Mouse (Mus musculus) CH12.LX (cell line): ENCODE results near the gene Rasal1. TPM values are rescaled to one million over a fixed set of nuclear protein-coding genes. Genes with fewer than 3 reads are reported as not detected.

Experiments used
- DNase-seq: peaks from one replicate; pipeline ENCODE4 v3.0.0-alpha.2; 2013; ENCODE audit errors: extremely low read depth
- H3K27ac ChIP-seq: 2 replicates; pipeline ENCODE4 v1.5.1; 2012; ENCODE audit warnings: low read depth, mild to moderate bottlenecking, control low read depth, moderate library complexity; ENCODE audit not compliant: insufficient read depth
- H3K27me3 ChIP-seq: replicated peaks from 2 replicates; pipeline ENCODE3; 2012; ENCODE audit warnings: inconsistent platforms
- H3K36me3 ChIP-seq, 2 experiments: replicated peaks in 1 of 2; 2 replicates each; pipeline versions ENCODE3 to v1.6.1; 2012; ENCODE audit warnings: inconsistent platforms in 1 of 2, low read length in 1 of 2, mild to moderate bottlenecking in 1 of 2, mixed read lengths in 1 of 2, moderate library complexity in 1 of 2; ENCODE audit not compliant: control insufficient read depth in 1 of 2, insufficient read depth in 1 of 2
- H3K4me1 ChIP-seq, 2 experiments: 2 replicates each; pipeline ENCODE4 v1.6.1; 2012; ENCODE audit warnings: inconsistent platforms in 1 of 2, moderate library complexity in 1 of 2; ENCODE audit not compliant: insufficient read depth in 2 of 2, control insufficient read depth in 1 of 2
- H3K4me2 ChIP-seq: 2 replicates; pipeline ENCODE4 v1.6.1; 2012; ENCODE audit warnings: low read depth, mild to moderate bottlenecking, control low read depth; ENCODE audit not compliant: poor library complexity, insufficient read depth, severe bottlenecking
- H3K4me3 ChIP-seq, 3 experiments: fragments of 150-350 bp in 1 of 3; sonication (generic) in 1 of 3; replicated peaks in 1 of 3; 2 replicates each; pipeline versions ENCODE3 to v1.5.1; 2011 to 2012; ENCODE audit warnings: low read depth in 2 of 3, low read length in 2 of 3, mild to moderate bottlenecking in 2 of 3, moderate library complexity in 2 of 3, control low read depth in 1 of 3, improper control_type of control experiment in 1 of 3, inconsistent platforms in 1 of 3, mixed read lengths in 1 of 3; ENCODE audit not compliant: poor library complexity in 1 of 3
- H3K79me2 ChIP-seq: replicated peaks from 2 replicates; pipeline ENCODE4 v1.6.1; 2012; ENCODE audit warnings: mild to moderate bottlenecking, moderate library complexity; ENCODE audit not compliant: control insufficient read depth, poor library complexity, insufficient read depth, severe bottlenecking; ENCODE audit errors: extremely low read depth
- H3K9ac ChIP-seq: 2 replicates; pipeline ENCODE4 v1.6.1; 2012; ENCODE audit warnings: low read depth, mild to moderate bottlenecking, control low read depth, moderate library complexity; ENCODE audit not compliant: insufficient read depth
- H3K9me3 ChIP-seq: replicated peaks from 2 replicates; pipeline ENCODE3; 2012; ENCODE audit warnings: low read length, inconsistent platforms, mixed read lengths
- BHLHE40 ChIP-seq: IDR thresholded peaks from 2 replicates; pipeline ENCODE4 v1.6.1; 2011; ENCODE audit warnings: mild to moderate bottlenecking, low read depth, low read length, improper control_type of control experiment
- CHD1 ChIP-seq: IDR thresholded peaks from 2 replicates; pipeline ENCODE4 v1.6.1; 2012; ENCODE audit warnings: low read depth, low read length, improper control_type of control experiment, inconsistent platforms
- CHD2 ChIP-seq: IDR thresholded peaks from 2 replicates; pipeline ENCODE4 v1.6.1; 2011; ENCODE audit warnings: low read length, improper control_type of control experiment
- CTCF ChIP-seq, 2 experiments: IDR thresholded peaks in 1 of 2; conservative IDR thresholded peaks in 1 of 2; 2 replicates each; pipeline ENCODE4 v1.5.1; 2011 to 2012; ENCODE audit warnings: low read depth in 2 of 2, low read length in 2 of 2, improper control_type of control experiment in 1 of 2, inconsistent platforms in 1 of 2, mild to moderate bottlenecking in 1 of 2, moderate library complexity in 1 of 2
- E2F4 ChIP-seq: IDR thresholded peaks from 2 replicates; pipeline ENCODE4 v1.6.1; 2011; ENCODE audit warnings: low read depth, low read length, improper control_type of control experiment; ENCODE audit not compliant: insufficient replicate concordance
- ELF1 ChIP-seq: IDR thresholded peaks from 2 replicates; pipeline ENCODE4 v1.6.1; 2014; ENCODE audit warnings: low read depth, mild to moderate bottlenecking, inconsistent platforms, low read length, improper control_type of control experiment
- JUN ChIP-seq: IDR thresholded peaks from 2 replicates; pipeline ENCODE4 v1.6.1; 2011; ENCODE audit warnings: low read depth, mild to moderate bottlenecking, low read length, improper control_type of control experiment, moderate library complexity; ENCODE audit not compliant: insufficient read depth
- JUND ChIP-seq: conservative IDR thresholded peaks from 2 replicates; pipeline ENCODE4 v1.6.1; 2011; ENCODE audit warnings: low read depth, low read length, improper control_type of control experiment
- KAT2A ChIP-seq: IDR thresholded peaks from 2 replicates; pipeline ENCODE4 v1.6.1; 2012; ENCODE audit warnings: low read length, improper control_type of control experiment, inconsistent platforms; ENCODE audit not compliant: insufficient replicate concordance
- MAFK ChIP-seq: IDR thresholded peaks from 2 replicates; pipeline ENCODE4 v1.6.1; 2011; ENCODE audit warnings: low read length, improper control_type of control experiment; ENCODE audit not compliant: insufficient replicate concordance
- MAX ChIP-seq: IDR thresholded peaks from 2 replicates; pipeline ENCODE4 v1.6.1; 2011; ENCODE audit warnings: low read length, improper control_type of control experiment
- MEF2A ChIP-seq: IDR thresholded peaks from 2 replicates; pipeline ENCODE4 v1.6.1; 2014; ENCODE audit warnings: low read depth, mild to moderate bottlenecking, inconsistent platforms, low read length, improper control_type of control experiment, borderline replicate concordance
- MXI1 ChIP-seq: IDR thresholded peaks from 2 replicates; pipeline ENCODE4 v1.6.1; 2011; ENCODE audit warnings: mild to moderate bottlenecking, low read depth, low read length, improper control_type of control experiment
- MYC ChIP-seq: IDR thresholded peaks from 2 replicates; pipeline ENCODE4 v1.6.1; 2011; ENCODE audit warnings: low read depth, mild to moderate bottlenecking, improper control_type of control experiment, low read length
- NELFE ChIP-seq: IDR thresholded peaks from 2 replicates; pipeline ENCODE4 v1.6.1; 2011; ENCODE audit warnings: low read depth, low read length, improper control_type of control experiment
- PAX5 ChIP-seq: IDR thresholded peaks from 2 replicates; pipeline ENCODE4 v1.6.1; 2012; ENCODE audit warnings: low read length, inconsistent platforms, mixed read lengths
- POLR2A ChIP-seq: IDR thresholded peaks from 2 replicates; pipeline ENCODE4 v1.6.1; 2011; ENCODE audit warnings: low read depth, mild to moderate bottlenecking, improper control_type of control experiment, low read length
- POLR2AphosphoS2 ChIP-seq: IDR thresholded peaks from 2 replicates; pipeline ENCODE4 v1.6.1; 2011; ENCODE audit warnings: low read depth, low read length, improper control_type of control experiment
- RAD21 ChIP-seq: IDR thresholded peaks from 2 replicates; pipeline ENCODE4 v1.6.1; 2011; ENCODE audit warnings: low read depth, mild to moderate bottlenecking, low read length, improper control_type of control experiment, moderate library complexity
- RCOR1 ChIP-seq: conservative IDR thresholded peaks from 2 replicates; pipeline ENCODE4 v1.6.1; 2012; ENCODE audit warnings: low read depth, mild to moderate bottlenecking, inconsistent platforms, low read length, improper control_type of control experiment
- SIN3A ChIP-seq: IDR thresholded peaks from 2 replicates; pipeline ENCODE4 v1.6.1; 2012; ENCODE audit warnings: low read length, improper control_type of control experiment, inconsistent platforms
- SMC3 ChIP-seq: IDR thresholded peaks from 2 replicates; pipeline ENCODE4 v1.6.1; 2011; ENCODE audit warnings: low read depth, low read length, improper control_type of control experiment
- TCF12 ChIP-seq: IDR thresholded peaks from 2 replicates; pipeline ENCODE4 v1.6.1; 2014; ENCODE audit warnings: low read depth, mild to moderate bottlenecking, inconsistent platforms, low read length, improper control_type of control experiment
- UBTF ChIP-seq: IDR thresholded peaks from 2 replicates; pipeline ENCODE4 v1.6.1; 2012; ENCODE audit warnings: low read depth, mild to moderate bottlenecking, inconsistent platforms, low read length, improper control_type of control experiment, moderate library complexity
- USF1 ChIP-seq: IDR thresholded peaks from 2 replicates; pipeline ENCODE4 v1.6.1; 2014; ENCODE audit warnings: low read depth, mild to moderate bottlenecking, inconsistent platforms, low read length, improper control_type of control experiment
- USF2 ChIP-seq: conservative IDR thresholded peaks from 2 replicates; pipeline ENCODE4 v1.6.1; 2011; ENCODE audit warnings: low read depth, low read length, improper control_type of control experiment
- ZC3H11A ChIP-seq: IDR thresholded peaks from 2 replicates; pipeline ENCODE4 v1.6.1; 2012; ENCODE audit warnings: low read depth, mild to moderate bottlenecking, inconsistent platforms, low read length, improper control_type of control experiment
- ZKSCAN1 ChIP-seq: IDR thresholded peaks from 2 replicates; pipeline ENCODE4 v1.6.1; 2012; ENCODE audit warnings: low read depth, inconsistent platforms, low read length, improper control_type of control experiment, borderline replicate concordance
- ZNF384 ChIP-seq: IDR thresholded peaks from 2 replicates; pipeline ENCODE4 v1.6.1; 2012; ENCODE audit warnings: low read depth, low read length, improper control_type of control experiment, inconsistent platforms
- dilution Hi-C: fragments of 300-500 bp; cut with MboI; formaldehyde crosslinking; loops from 2 replicates; pipeline ENCODE4 v1.14.3; 2020; ENCODE audit warnings: low sequenced_read_pairs; ENCODE audit not compliant: extremely low pct_unique_long_range_greater_than_20kb, extremely low pct_ligation_motif_present
- in situ Hi-C: fragments of 300-500 bp; cut with MboI; formaldehyde crosslinking; loops from 3 replicates; pipeline ENCODE4 v1.14.3; 2019; ENCODE audit warnings: low sequenced_read_pairs, low pct_ligation_motif_present, low pct_unique_long_range_greater_than_20kb, mixed read lengths
- polyA plus RNA-seq: library from polyadenylated mRNA; unstranded; fragments of >175 nt; gene quantifications from 2 replicates; pipeline ENCODE4 v1.2.1, GENCODE M21; 2012; ENCODE audit warnings: low read depth; ENCODE audit not compliant: insufficient read length
- total RNA-seq, 2 experiments: library from RNA; depleted of rRNA; stranded (reverse); fragments of 300-350 nt in 1 of 2; fragments of >200 nt in 1 of 2; gene quantifications; 2 replicates each; pipeline ENCODE4 v1.2.3; 2012 to 2014

Gene Rasal1
- total and polyA plus RNA-seq, 3 experiments = 11.7 to 21.4 (median 15.6) TPM

DNA sequence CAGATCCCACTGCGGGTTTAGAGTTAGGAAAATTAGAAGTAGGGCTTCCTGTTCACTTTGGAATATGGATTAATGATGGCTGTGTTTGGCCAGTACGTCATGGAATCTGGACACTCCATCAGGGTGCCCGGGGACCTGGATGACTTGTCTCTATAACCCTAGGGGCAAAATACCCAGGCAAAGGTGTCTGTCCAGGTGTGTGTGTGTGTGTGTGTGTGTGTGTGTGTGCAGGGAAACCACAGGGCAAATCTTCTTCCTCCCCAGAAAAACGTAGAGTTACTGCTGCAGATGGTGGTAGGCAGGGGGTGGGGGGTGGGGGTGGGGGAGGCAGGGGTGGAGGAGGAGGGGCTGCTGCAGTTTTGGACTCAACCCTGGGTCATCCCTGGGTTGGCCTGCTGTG is 1.3 kb upstream of the Rasal1 start:
- Histone ChIP-seq H3K36me3 (no peaks in the 10 kb centered on the region), H3K9me3 (no peaks in the 10 kb centered on the region), H3K79me2 (no peaks in the 10 kb centered on the region), H3K27me3 (no peaks in the 10 kb centered on the region), H3K27ac (no peak overlapping the region), H3K4me2 (no peak overlapping the region), H3K9ac (no peak overlapping the region), H3K4me3 (no peak overlapping the region), H3K4me1 (peaks cover 27 to 60% of the 10 kb centered on the region in 2 experiments)
- in situ Hi-C loops = no loop called here
- dilution Hi-C loops = no loop called here
- TF ChIP-seq TCF12 (0 out of 2 replicates have a peak, but pooled peaks have one; percentile 2), KAT2A (no peak)
- DNase-seq = no peak

DNA sequence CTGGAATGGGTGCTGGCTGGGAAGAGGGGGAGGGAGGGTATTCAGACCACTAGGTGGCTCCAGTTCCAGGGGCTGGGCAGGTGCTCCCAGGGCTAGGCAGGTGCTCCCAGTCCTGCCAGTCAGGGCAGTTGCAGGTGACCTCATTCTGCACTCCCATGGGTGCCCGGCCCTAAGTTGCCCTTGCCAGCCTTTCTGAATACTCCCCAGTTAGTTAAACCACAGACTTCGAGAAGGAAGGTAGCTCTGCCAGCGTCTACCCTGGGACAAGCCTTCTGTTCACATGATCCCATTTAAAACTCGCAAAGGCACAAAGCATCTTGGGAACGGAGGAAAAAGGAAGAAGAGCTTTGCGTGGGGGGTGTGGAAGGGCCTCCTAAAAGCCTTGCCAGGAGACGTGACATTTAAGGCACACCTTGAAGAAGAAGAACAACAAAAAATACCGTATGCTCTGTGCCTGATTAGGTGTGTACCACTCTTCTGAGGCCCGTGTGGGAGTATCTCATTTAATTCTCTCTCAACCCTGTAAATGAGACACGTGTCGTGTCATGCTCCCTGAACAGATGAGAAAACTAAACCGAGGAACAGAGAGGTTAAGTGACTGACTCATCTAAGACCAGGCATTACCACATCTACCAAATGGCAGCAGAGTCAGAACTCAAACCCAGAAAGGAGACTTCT is 659 bp upstream of the Rasal1 start:
- dilution Hi-C loops (no loop called here), in situ Hi-C loops (no loop called here)
- Histone ChIP-seq H3K9me3 (no peaks in the 10 kb centered on the region), H3K79me2 (no peaks in the 10 kb centered on the region), H3K27ac (no peak overlapping the region), H3K27me3 (no peaks in the 10 kb centered on the region), H3K4me1 (peaks cover 33 to 66% of the 10 kb centered on the region in 2 experiments), H3K9ac (peak overlapping the region; percentile 65), H3K4me3 (peak overlapping the region in 2 of 3 experiments; percentile 17 to 47), H3K4me2 (peak overlapping the region; percentile 82), H3K36me3 (peaks cover 0 to 5% of the 10 kb centered on the region in 2 experiments)
- peak; percentile 55 for DNase-seq
- peak; percentile 84 for TF ChIP-seq MYC
- 0 out of 2 replicates have a peak, but pooled peaks have one; percentile 23 for TF ChIP-seq NELFE
- TF ChIP-seq PAX5 = no peak
- no peak; the same call in 1 of the 2 replicates for TF ChIP-seq POLR2A
- TF ChIP-seq JUN = no peak
- TF ChIP-seq ELF1 = 0 out of 2 replicates have a peak, but pooled peaks have one; percentile 23
- no peak for TF ChIP-seq USF2
- TF ChIP-seq BHLHE40 = peak; percentile 74
- no peak for TF ChIP-seq POLR2AphosphoS2
- TF ChIP-seq E2F4 = no peak
- TF ChIP-seq MAFK = no peak
- TF ChIP-seq ZC3H11A = no peak
- no peak for TF ChIP-seq UBTF
- TF ChIP-seq CHD2 = 0 out of 2 replicates have a peak, but pooled peaks have one; percentile 27
- peak; percentile 13 for TF ChIP-seq USF1
- peak in 1 of 2 experiments; percentile 41; a peak in 2 of 4 replicates for TF ChIP-seq CTCF (conservative IDR thresholded peaks at IDR 0.05 in 1 of 2, IDR thresholded peaks at IDR 0.05 in 1 of 2; ENCODE audit: low read depth in 2 of 2, low read length in 2 of 2)
- no peak for TF ChIP-seq RCOR1
- no peak for TF ChIP-seq RAD21
- TF ChIP-seq MXI1 = peak; percentile 79; the same call in 1 of the 2 replicates
- no peak for TF ChIP-seq SMC3
- no peak for TF ChIP-seq ZNF384
- TF ChIP-seq ZKSCAN1 = no peak
- no peak for TF ChIP-seq MEF2A
- 0 out of 2 replicates have a peak, but pooled peaks have one; percentile 52 for TF ChIP-seq SIN3A
- peak; percentile 39; the same call in 1 of the 2 replicates for TF ChIP-seq JUND
- TF ChIP-seq CHD1 = no peak
- TF ChIP-seq MAX = peak; percentile 70
